Mouse (Mus musculus) heart, embryonic 16.5 days (tissue): ENCODE results near the gene Lsr. TPM values are rescaled to one million over a fixed set of nuclear protein-coding genes. Genes with fewer than 3 reads are reported as not detected.

Experiments
- ATAC-seq: fragments of 200-750 bp; cut with Nextera tagmentation; replicated peaks from 2 replicates; pipeline ENCODE4 v1.8.0; 2017; ENCODE audit warnings: moderate number of reproducible peaks; ENCODE audit not compliant: insufficient read depth, low FRiP score; ENCODE audit errors: extremely low read depth
- H3K27ac ChIP-seq: fragments of 300-500 bp; sonication (generic); 2 replicates; pipeline ENCODE4 v1.5.1; 2014; ENCODE audit warnings: mild to moderate bottlenecking, low read length, control low read depth, moderate library complexity
- H3K27me3 ChIP-seq: fragments of 300-500 bp; sonication (generic); 2 replicates; pipeline ENCODE4 v1.6.1; 2014; ENCODE audit warnings: low read length, mixed read lengths; ENCODE audit not compliant: control insufficient read depth, insufficient read depth
- H3K36me3 ChIP-seq: fragments of 300-500 bp; sonication (generic); 2 replicates; pipeline ENCODE4 v1.6.1; 2014; ENCODE audit not compliant: control insufficient read depth, insufficient read depth
- H3K4me1 ChIP-seq: fragments of 300-500 bp; sonication (generic); 2 replicates; pipeline ENCODE4 v1.6.1; 2014; ENCODE audit warnings: low read length, mixed read lengths; ENCODE audit not compliant: control insufficient read depth, insufficient read depth
- H3K4me2 ChIP-seq: fragments of 300-500 bp; sonication (generic); 2 replicates; pipeline ENCODE4 v1.6.1; 2014; ENCODE audit warnings: low read depth, mild to moderate bottlenecking, control low read depth, low read length
- H3K4me3 ChIP-seq: fragments of 300-500 bp; sonication (generic); 2 replicates; pipeline ENCODE4 v1.5.1; 2014; ENCODE audit warnings: mild to moderate bottlenecking, control low read depth, low read length
- H3K9ac ChIP-seq: fragments of 300-500 bp; sonication (generic); 2 replicates; pipeline ENCODE4 v1.6.1; 2014; ENCODE audit warnings: low read length, control low read depth
- H3K9me3 ChIP-seq: fragments of 300-500 bp; sonication (generic); replicated peaks from 2 replicates; pipeline ENCODE4 v1.6.1; 2016; ENCODE audit warnings: low read length; ENCODE audit not compliant: control insufficient read depth
- whole genome bisulfite sequencing: fragments of 180-500 bp; shearing (Covaris S2); extraction: QIAGEN DNeasy Blood & Tissue Kit; methylation state at CpG from one replicate; pipeline ENCODE4 v1.1.7; 2014; 5-methylcytosine and 5-hydroxymethylcytosine counted together
- polyA plus RNA-seq: library from polyadenylated mRNA; unstranded; fragments of >200 nt; fragmentation: Nextera tagmentation; extraction: Ambion mirVana; gene quantifications from 2 replicates; pipeline ENCODE4 v1.2.1, GENCODE M21; 2015

The Lsr gene
- polyA plus RNA-seq, 1 experiment from 2014 or later, result 10.8 TPM

- Histone ChIP-seq H3K36me3 (no peaks in the 10 kb centered on the region), H3K4me1 (peaks cover 6% of the 10 kb centered on the region; the same call in 1 of the 2 replicates), H3K27me3 (no peaks in the 10 kb centered on the region), H3K9ac (no peak overlapping the region), H3K4me2 (no peak overlapping the region), H3K27ac (no peak overlapping the region), H3K4me3 (no peak overlapping the region), H3K9me3 (peaks cover 5% of the 10 kb centered on the region; the same call in 1 of the 2 replicates)
- WGBS, result 86% methylated on average over 5 of the region's 5 CpGs
- no peak for ATAC-seq
Observed at GRCm38 (mm10) chr7:30993986-30994385, 20.7 kb upstream of the Lsr start.

- Histone ChIP-seq H3K27me3 (no peaks in the 10 kb centered on the region), H3K4me2 (no peak overlapping the region), H3K4me1 (peaks cover 6% of the 10 kb centered on the region; the same call in 1 of the 2 replicates), H3K27ac (no peak overlapping the region), H3K9ac (no peak overlapping the region), H3K9me3 (peaks cover 5% of the 10 kb centered on the region; the same call in 1 of the 2 replicates), H3K4me3 (no peak overlapping the region), H3K36me3 (no peaks in the 10 kb centered on the region)
- WGBS, result 60% methylated on average over 5 of the region's 5 CpGs
- no peak for ATAC-seq
Observed at GRCm38 (mm10) chr7:30992148-30992547, 18.9 kb upstream of the Lsr start.

- peaks cover 6% of the 10 kb centered on the region; the same call in 1 of the 2 replicates for H3K4me1 ChIP-seq
- H3K4me3 ChIP-seq, result no peak overlapping the region
- no peak overlapping the region for H3K9ac ChIP-seq
- no peaks in the 10 kb centered on the region for H3K27me3 ChIP-seq
- no peak for ATAC-seq
- WGBS, result 81% methylated on average over 4 of the region's 4 CpGs
- no peak overlapping the region for H3K27ac ChIP-seq
- H3K9me3 ChIP-seq, result no peaks in the 10 kb centered on the region
- no peak overlapping the region for H3K4me2 ChIP-seq
- H3K36me3 ChIP-seq, result no peaks in the 10 kb centered on the region
Observed at GRCm38 (mm10) chr7:30988519-30989162, 15.4 kb upstream of the Lsr start.

- Histone ChIP-seq H3K9me3 (no peaks in the 10 kb centered on the region), H3K4me1 (no peaks in the 10 kb centered on the region), H3K36me3 (no peaks in the 10 kb centered on the region), H3K4me3 (no peak overlapping the region), H3K9ac (no peak overlapping the region), H3K27ac (no peak overlapping the region), H3K4me2 (no peak overlapping the region), H3K27me3 (no peaks in the 10 kb centered on the region)
- ATAC-seq, result no peak
- 82% methylated on average over 9 of the region's 9 CpGs for WGBS
Observed at GRCm38 (mm10) chr7:30985357-30985756, 12.1 kb upstream of the Lsr start.

GRCm38 (mm10) chr7:30981703-30982102 lies 8.4 kb upstream of the Lsr start:
- H3K9me3 ChIP-seq, result 0 out of 2 replicates have a peak, but pooled peaks cover 3% of the 10 kb centered on the region
- H3K9ac ChIP-seq, result no peak overlapping the region
- H3K4me2 ChIP-seq, result no peak overlapping the region
- ATAC-seq, result no peak
- H3K36me3 ChIP-seq, result no peaks in the 10 kb centered on the region
- H3K4me1 ChIP-seq, result no peaks in the 10 kb centered on the region
- H3K27me3 ChIP-seq, result no peaks in the 10 kb centered on the region
- H3K27ac ChIP-seq, result no peak overlapping the region
- WGBS, result 77% methylated on average over 4 of the region's 4 CpGs
- H3K4me3 ChIP-seq, result no peak overlapping the region

- Histone ChIP-seq H3K9me3 (no peaks in the 10 kb centered on the region), H3K9ac (peak within 1 kb of the TSS; percentile 59), H3K36me3 (no peaks in the 10 kb centered on the region), H3K4me2 (peak within 1 kb of the TSS; percentile 60), H3K4me1 (peaks cover 5% of the 10 kb centered on the region; the same call in 1 of the 2 replicates), H3K27me3 (peaks cover 14% of the 10 kb centered on the region), H3K27ac (no peak within 1 kb of the TSS), H3K4me3 (peak within 1 kb of the TSS; percentile 54)
- peak; percentile 67 for ATAC-seq
- WGBS, result under 1% methylated on average over 37 of the region's 37 CpGs
Observed at GRCm38 (mm10) chr7:30973501-30974289, 431 bp upstream of the Lsr start, which contains the start of gene Fam187b. Gene Fam187b, plus strand, starts transcription at chr7:30973790.

GRCm38 (mm10) chr7:30972426-30973250 lies 626 bp downstream of the Lsr start:
- ATAC-seq, result 0 out of 2 replicates have a peak, but pooled peaks have one; percentile 3

GRCm38 (mm10) chr7:30971901-30972300 lies 1.4 kb downstream of the Lsr start:
- H3K27ac ChIP-seq, result no peak overlapping the region
- H3K27me3 ChIP-seq, result peaks cover 14% of the 10 kb centered on the region
- 82% methylated on average over 15 of the region's 15 CpGs for WGBS
- H3K4me1 ChIP-seq, result peaks cover 5% of the 10 kb centered on the region; the same call in 1 of the 2 replicates
- H3K4me2 ChIP-seq, result no peak overlapping the region
- H3K36me3 ChIP-seq, result no peaks in the 10 kb centered on the region
- no peak overlapping the region for H3K9ac ChIP-seq
- H3K4me3 ChIP-seq, result peak overlapping the region; percentile 54; the same call in 1 of the 2 replicates
- H3K9me3 ChIP-seq, result no peaks in the 10 kb centered on the region
- ATAC-seq, result no peak

More at GRCm38 (mm10) chr7:30972426-30973250, 626 bp downstream of the Lsr start:
- no peaks in the 10 kb centered on the region for H3K9me3 ChIP-seq
- peaks cover 5% of the 10 kb centered on the region; the same call in 1 of the 2 replicates for H3K4me1 ChIP-seq
- H3K4me3 ChIP-seq, result peak overlapping the region; percentile 54
- no peak overlapping the region for H3K27ac ChIP-seq
- WGBS, result 7% methylated on average over 41 of the region's 41 CpGs
- H3K27me3 ChIP-seq, result peaks cover 14% of the 10 kb centered on the region
- H3K36me3 ChIP-seq, result no peaks in the 10 kb centered on the region
- peak overlapping the region; percentile 60 for H3K4me2 ChIP-seq
- H3K9ac ChIP-seq, result peak overlapping the region; percentile 59
